Mouse (Mus musculus) MEL (cell line): ENCODE measurements at regions not wholly inside any gene's neighbourhood (a gene's known extent, or its start where the extent isn't known, plus 50 kb on each side); places are given as distances from the start of the nearest gene placed in this dataset.

Experiments
- DNase-seq: peaks from one replicate; pipeline ENCODE4 v3.0.0; 2011; ENCODE audit warnings: low read depth, low spot score
- H3K27ac ChIP-seq: 2 replicates; pipeline ENCODE4 v1.5.1; 2012; ENCODE audit warnings: low read depth, mild to moderate bottlenecking, control low read depth, low read length, moderate library complexity; ENCODE audit not compliant: control insufficient read depth
- H3K27me3 ChIP-seq, 2 experiments: fragments of 150-350 bp in 1 of 2; sonication (generic) in 1 of 2; 2 replicates each; pipeline ENCODE4 v1.6.1; 2012; ENCODE audit warnings: low read length in 2 of 2, mild to moderate bottlenecking in 2 of 2, improper control_type of control experiment in 1 of 2, moderate library complexity in 1 of 2; ENCODE audit not compliant: insufficient read depth in 2 of 2, control insufficient read depth in 1 of 2
- H3K36me3 ChIP-seq, 2 experiments: 2 replicates each; pipeline ENCODE4 v1.6.1; 2012 to 2014; ENCODE audit warnings: low read length in 2 of 2, improper control_type of control experiment in 1 of 2, inconsistent platforms in 1 of 2, mild to moderate bottlenecking in 1 of 2; ENCODE audit not compliant: insufficient read depth in 2 of 2, control insufficient read depth in 1 of 2
- H3K4me1 ChIP-seq, 2 experiments: fragments of 150-350 bp in 1 of 2; sonication (generic) in 1 of 2; 2 replicates each; pipeline ENCODE4 v1.6.1; 2012; ENCODE audit warnings: low read length in 2 of 2, improper control_type of control experiment in 1 of 2, mild to moderate bottlenecking in 1 of 2; ENCODE audit not compliant: insufficient read depth in 2 of 2, control insufficient read depth in 1 of 2
- H3K4me3 ChIP-seq, 2 experiments: fragments of 150-350 bp in 1 of 2; sonication (generic) in 1 of 2; 2 replicates each; pipeline ENCODE4 v1.5.1; 2012; ENCODE audit warnings: low read depth in 2 of 2, low read length in 2 of 2, mild to moderate bottlenecking in 2 of 2, moderate library complexity in 2 of 2, control low read depth in 1 of 2, improper control_type of control experiment in 1 of 2; ENCODE audit not compliant: control insufficient read depth in 1 of 2, insufficient read depth in 1 of 2
- H3K79me2 ChIP-seq: 2 replicates; pipeline ENCODE4 v1.6.1; 2012; ENCODE audit warnings: mild to moderate bottlenecking, low read length, moderate library complexity; ENCODE audit not compliant: control insufficient read depth, poor library complexity, insufficient read depth
- H3K9ac ChIP-seq: 2 replicates; pipeline ENCODE4 v1.6.1; 2012; ENCODE audit warnings: low read depth, mild to moderate bottlenecking, control low read depth, low read length, moderate library complexity; ENCODE audit not compliant: control insufficient read depth, poor library complexity, severe bottlenecking
- H3K9me3 ChIP-seq: fragments of 150-350 bp; sonication (generic); replicated peaks from 2 replicates; pipeline ENCODE4 v1.6.1; 2012; ENCODE audit warnings: mild to moderate bottlenecking, low read length, improper control_type of control experiment, moderate library complexity; ENCODE audit not compliant: insufficient read depth
- BHLHE40 ChIP-seq: IDR thresholded peaks from 2 replicates; pipeline ENCODE4 v1.6.1; 2012; ENCODE audit warnings: low read depth, mild to moderate bottlenecking, inconsistent platforms, low read length, improper control_type of control experiment, borderline replicate concordance
- CHD2 ChIP-seq: IDR thresholded peaks from 2 replicates; pipeline ENCODE4 v1.6.1; 2011; ENCODE audit warnings: low read length, improper control_type of control experiment
- CTCF ChIP-seq, 3 experiments: IDR thresholded peaks in 2 of 3; conservative IDR thresholded peaks in 1 of 3; 2 replicates each; pipeline ENCODE4 v1.5.1; 2011 to 2012; ENCODE audit warnings: low read length in 3 of 3, low read depth in 2 of 3, mild to moderate bottlenecking in 2 of 3, improper control_type of control experiment in 1 of 3, inconsistent platforms in 1 of 3, mixed read lengths in 1 of 3, moderate library complexity in 1 of 3; ENCODE audit not compliant: control insufficient read depth in 1 of 3, insufficient read depth in 1 of 3, poor library complexity in 1 of 3, severe bottlenecking in 1 of 3
- ELF1 ChIP-seq: IDR thresholded peaks from 2 replicates; pipeline ENCODE4 v1.6.1; 2014; ENCODE audit warnings: low read depth, mild to moderate bottlenecking, inconsistent platforms, low read length, improper control_type of control experiment, moderate library complexity
- GATA1 ChIP-seq: IDR thresholded peaks from 2 replicates; pipeline ENCODE4 v1.6.1; 2011; ENCODE audit warnings: low read depth, low read length, improper control_type of control experiment
- MAFK ChIP-seq: IDR thresholded peaks from 2 replicates; pipeline ENCODE4 v1.6.1; 2011; ENCODE audit warnings: low read depth, mild to moderate bottlenecking, low read length, improper control_type of control experiment, borderline replicate concordance
- NRF1 ChIP-seq: IDR thresholded peaks from 2 replicates; pipeline ENCODE4 v1.6.1; 2014; ENCODE audit warnings: low read depth, mild to moderate bottlenecking, inconsistent platforms, low read length, improper control_type of control experiment, moderate library complexity; ENCODE audit not compliant: poor library complexity, insufficient read depth, severe bottlenecking
- POLR2AphosphoS2 ChIP-seq: IDR thresholded peaks from 2 replicates; pipeline ENCODE4 v1.6.1; 2011; ENCODE audit warnings: low read length, improper control_type of control experiment
- RAD21 ChIP-seq: IDR thresholded peaks from 2 replicates; pipeline ENCODE4 v1.6.1; 2011; ENCODE audit warnings: mild to moderate bottlenecking, low read depth, low read length, improper control_type of control experiment
- SIN3A ChIP-seq: IDR thresholded peaks from 2 replicates; pipeline ENCODE4 v1.6.1; 2012; ENCODE audit warnings: low read length, improper control_type of control experiment, inconsistent platforms
- SMC3 ChIP-seq: IDR thresholded peaks from 2 replicates; pipeline ENCODE4 v1.6.1; 2011; ENCODE audit warnings: low read depth, low read length, improper control_type of control experiment
- TAL1 ChIP-seq: IDR thresholded peaks from 2 replicates; pipeline ENCODE4 v1.6.1; 2012; ENCODE audit warnings: mild to moderate bottlenecking, inconsistent platforms, low read length, moderate library complexity, mixed read lengths
- TCF12 ChIP-seq: IDR thresholded peaks from 2 replicates; pipeline ENCODE4 v1.6.1; 2014; ENCODE audit warnings: low read depth, mild to moderate bottlenecking, inconsistent platforms, low read length, improper control_type of control experiment, moderate library complexity
- UBTF ChIP-seq: IDR thresholded peaks from 2 replicates; pipeline ENCODE4 v1.6.1; 2012; ENCODE audit warnings: low read depth, mild to moderate bottlenecking, inconsistent platforms, low read length, improper control_type of control experiment, moderate library complexity, borderline replicate concordance; ENCODE audit not compliant: insufficient read depth
- USF2 ChIP-seq, 2 experiments: IDR thresholded peaks; 2 replicates each; pipeline ENCODE4 v1.6.1; 2011 to 2012; ENCODE audit warnings: improper control_type of control experiment in 2 of 2, low read length in 2 of 2, borderline replicate concordance in 1 of 2, inconsistent platforms in 1 of 2, low read depth in 1 of 2, mild to moderate bottlenecking in 1 of 2; ENCODE audit not compliant: insufficient read depth in 1 of 2
- ZC3H11A ChIP-seq: IDR thresholded peaks from 2 replicates; pipeline ENCODE4 v1.6.1; 2012; ENCODE audit warnings: low read depth, mild to moderate bottlenecking, inconsistent platforms, low read length, improper control_type of control experiment

GRCm38 (mm10) chr1:158163411-158163810 lies 192.7 kb downstream of the Brinp2 start:
- Histone ChIP-seq H3K9ac (no peak overlapping the region), H3K9me3 (no peaks in the 10 kb centered on the region), H3K36me3 (no peaks in the 10 kb centered on the region), H3K27me3 (no peaks in the 10 kb centered on the region), H3K4me1 (no peaks in the 10 kb centered on the region), H3K4me3 (no peak overlapping the region), H3K27ac (no peak overlapping the region), H3K79me2 (no peaks in the 10 kb centered on the region)
- TF ChIP-seq TCF12: no peak
- no peak for DNase-seq

DNA sequence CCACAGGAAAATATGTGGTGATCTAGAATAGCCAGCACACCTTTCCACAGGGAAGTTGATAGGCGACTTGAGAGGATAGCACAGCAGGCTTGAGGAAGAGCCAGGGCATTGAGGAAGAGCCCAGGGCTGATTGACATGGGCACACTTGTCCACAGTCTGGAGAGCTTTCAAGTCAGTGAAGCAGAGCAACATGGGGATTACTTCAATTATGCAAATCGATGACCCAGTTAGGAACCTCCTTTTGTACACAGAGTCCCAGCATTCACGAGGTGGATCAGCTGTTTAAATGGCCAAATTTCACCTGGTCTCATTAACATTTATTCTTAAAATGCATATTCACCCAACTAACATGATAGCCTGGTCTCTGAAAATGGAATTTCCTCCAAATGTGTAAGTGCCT lies 186.1 kb downstream of the Brinp2 start:
- no peaks in the 10 kb centered on the region for H3K36me3 ChIP-seq
- TF ChIP-seq NRF1 (no peak), GATA1 (no peak), MAFK (no peak), ZC3H11A (no peak)

GRCm38 (mm10) chr1:158180095-158180494 lies 176.0 kb downstream of the Brinp2 start:
- no peak for DNase-seq
- Histone ChIP-seq H3K36me3 (no peaks in the 10 kb centered on the region), H3K27me3 (peaks cover 2 to 4% of the 10 kb centered on the region in 2 experiments; a peak in 2 of 4 replicates), H3K9me3 (no peaks in the 10 kb centered on the region), H3K27ac (no peak overlapping the region), H3K4me3 (no peak overlapping the region), H3K79me2 (no peaks in the 10 kb centered on the region), H3K9ac (no peak overlapping the region), H3K4me1 (no peaks in the 10 kb centered on the region)
- TF ChIP-seq UBTF (no peak), POLR2AphosphoS2 (no peak), GATA1 (no peak), CHD2 (no peak), TAL1 (no peak), RAD21 (peak; percentile 15), USF2 (IDR thresholded peaks at IDR 0.05; ENCODE audit: borderline replicate concordance in 1 of 2, insufficient read depth in 1 of 2, low read depth in 1 of 2, low read length in 2 of 2) (no peak), CTCF (IDR thresholded peaks at IDR 0.05 in 2 of 3, conservative IDR thresholded peaks at IDR 0.05 in 1 of 3; ENCODE audit: control insufficient read depth in 1 of 3, insufficient read depth in 1 of 3, low read depth in 2 of 3, low read length in 3 of 3, poor library complexity in 1 of 3, severe bottlenecking in 1 of 3) (peak in 1 of 3 experiments; percentile 14; a peak in 1 of 6 replicates), BHLHE40 (no peak), SMC3 (peak; percentile 44), SIN3A (no peak), ELF1 (no peak)

More for the DNA sequence above, 186.1 kb downstream of the Brinp2 start:
- H3K9ac ChIP-seq: no peak overlapping the region
- H3K4me3 ChIP-seq: no peak overlapping the region
- no peaks in the 10 kb centered on the region for H3K4me1 ChIP-seq
- no peak overlapping the region for H3K27ac ChIP-seq
- no peaks in the 10 kb centered on the region for H3K9me3 ChIP-seq
- no peak for DNase-seq
- H3K27me3 ChIP-seq: peaks cover 0 to 2% of the 10 kb centered on the region in 2 experiments; a peak in 2 of 4 replicates
- no peaks in the 10 kb centered on the region for H3K79me2 ChIP-seq
